Mouse (Mus musculus) bone marrow, adult 2 months (tissue): ENCODE data around the gene 5730522E02Rik.

Experiments used
- CTCF ChIP-seq: fragments of 200-500 bp; IDR thresholded peaks from 2 replicates; pipeline ENCODE4 v1.5.1; 2011; ENCODE audit warnings: low read length, control low read depth; ENCODE audit not compliant: control insufficient read depth, insufficient read depth
- POLR2A ChIP-seq: fragments of 200-500 bp; IDR thresholded peaks from 2 replicates; pipeline ENCODE4 v1.6.1; 2011; ENCODE audit warnings: low read depth, mild to moderate bottlenecking, control low read depth, low read length, borderline replicate concordance; ENCODE audit not compliant: control insufficient read depth

DNA sequence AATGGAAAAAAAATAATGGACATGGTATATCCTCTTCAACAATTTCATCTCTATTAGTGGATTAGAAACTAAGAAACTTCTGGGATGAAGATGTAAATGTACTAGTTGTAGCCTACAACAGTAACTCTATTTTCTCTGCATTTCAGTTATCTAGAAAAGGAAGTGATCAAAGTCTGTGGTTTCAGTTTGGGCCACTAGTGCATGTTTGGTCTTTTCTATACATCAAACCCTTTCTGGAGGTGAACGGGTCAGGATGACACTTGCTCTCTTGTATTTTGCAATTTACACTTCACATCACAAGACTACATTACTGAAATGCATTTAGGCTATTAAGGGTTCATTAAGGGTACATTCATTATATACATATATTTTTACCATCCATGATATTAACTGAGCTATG, 26.0 kb upstream of the 5730522E02Rik start:
- TF ChIP-seq CTCF: no peak
- no peak for TF ChIP-seq POLR2A
